Comparison of ENCODE assay signal across 8 mouse cellular contexts in the genomic region with DNA sequence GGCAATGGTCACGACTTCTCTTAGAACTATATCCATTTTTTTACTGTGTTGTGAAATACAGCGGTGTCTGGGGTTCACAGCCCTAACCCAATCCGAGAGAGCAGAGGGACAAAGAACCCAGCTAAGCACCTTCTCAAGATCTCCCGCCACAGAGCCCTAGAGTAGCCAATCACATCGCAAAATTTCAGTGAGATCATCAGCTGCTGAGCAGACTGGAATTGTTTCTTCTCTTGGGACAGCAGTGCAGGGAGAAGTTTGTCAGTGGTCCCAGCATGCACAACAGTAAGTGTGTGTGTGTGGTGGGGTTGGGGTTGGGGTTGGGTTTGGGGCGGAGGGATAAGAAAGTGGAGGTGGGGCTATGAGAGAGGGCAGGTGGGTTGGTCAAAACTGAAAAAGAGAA. TPM values are rescaled to one million over a fixed set of nuclear protein-coding genes. Genes with fewer than 3 reads are reported as not detected.
DNase-seq lines count a peak whose midpoint lies in the region; ATAC-seq and TF ChIP-seq lines count a peak whose summit lies in the region.

No protein-coding gene starts in this region.

- ATAC-seq in forebrain, embryonic 16.5 days, result peak; percentile 90
- peak; percentile 81 for ATAC-seq in liver, postnatal 0 days
- ATAC-seq in neural tube, embryonic 14.5 days (ENCODE audit: low read depth), result peak; percentile 79

- peak overlapping the region; percentile 43; the same call in 1 of the 2 replicates for H3K9ac ChIP-seq in forebrain, embryonic 16.5 days (replicated peaks; ENCODE audit: low read depth, low read length)
- 0 out of 2 replicates have a peak overlapping the region, but pooled peaks have one; percentile 22 for H3K9ac ChIP-seq in liver, postnatal 0 days (replicated peaks)
- no peak overlapping the region for H3K9ac ChIP-seq in neural tube, embryonic 14.5 days (replicated peaks; ENCODE audit: low read depth, low read length)

- H3K27ac ChIP-seq in forebrain, embryonic 16.5 days (ENCODE audit: low read length), result no peak overlapping the region
- H3K27ac ChIP-seq in liver, postnatal 0 days (ENCODE audit: low read depth), result no peak overlapping the region
- no peak overlapping the region for H3K27ac ChIP-seq in neural tube, embryonic 14.5 days (ENCODE audit: low read depth, low read length)

- H3K27me3 ChIP-seq in forebrain, embryonic 16.5 days (replicated peaks; ENCODE audit: control insufficient read depth, insufficient read depth, low read length), result no peaks in the 10 kb centered on the region
- no peaks in the 10 kb centered on the region for H3K27me3 ChIP-seq in liver, postnatal 0 days (ENCODE audit: insufficient read depth, low read length)
- no peaks in the 10 kb centered on the region for H3K27me3 ChIP-seq in neural tube, embryonic 14.5 days (ENCODE audit: control insufficient read depth, insufficient read depth, low read length)

- H3K36me3 ChIP-seq in forebrain, embryonic 16.5 days (ENCODE audit: control insufficient read depth, insufficient read depth), result peaks cover 8% of the 10 kb centered on the region; the same call in 1 of the 2 replicates
- H3K36me3 ChIP-seq in liver, postnatal 0 days (replicated peaks; ENCODE audit: insufficient read depth, low read length), result no peaks in the 10 kb centered on the region
- H3K36me3 ChIP-seq in neural tube, embryonic 14.5 days (ENCODE audit: control insufficient read depth, insufficient read depth, low read length), result peaks cover 8% of the 10 kb centered on the region

- WGBS in forebrain, embryonic 16.5 days, result 1% methylated on average over 6 of the region's 6 CpGs
- WGBS in liver, postnatal 0 days (ENCODE audit: insufficient replicate concordance), result 7% methylated on average over 6 of the region's 6 CpGs
- 2% methylated on average over 6 of the region's 6 CpGs for WGBS in neural tube, embryonic 14.5 days

- H3K4me3 ChIP-seq in forebrain, embryonic 16.5 days (replicated peaks; ENCODE audit: low read length), result peak overlapping the region; percentile 34
- H3K4me3 ChIP-seq in liver, postnatal 0 days (ENCODE audit: low read depth, low read length), result peak overlapping the region; percentile 43
- no peak overlapping the region for H3K4me3 ChIP-seq in neural tube, embryonic 14.5 days (ENCODE audit: low read depth, low read length)

- TF ChIP-seq CTCF in liver, postnatal 0 days (IDR thresholded peaks at IDR 0.05; ENCODE audit: low read depth), result no peak

- TF ChIP-seq EP300 in liver, postnatal 0 days (IDR thresholded peaks at IDR 0.05; ENCODE audit: low read depth), result no peak

- peaks cover 9% of the 10 kb centered on the region for H3K4me1 ChIP-seq in forebrain, embryonic 16.5 days (replicated peaks; ENCODE audit: control insufficient read depth, insufficient read depth, low read length)
- peaks cover 10% of the 10 kb centered on the region for H3K4me1 ChIP-seq in liver, postnatal 0 days (ENCODE audit: insufficient read depth)
- H3K4me1 ChIP-seq in neural tube, embryonic 14.5 days (ENCODE audit: control insufficient read depth, insufficient read depth, low read length), result 0 out of 2 replicates have a peak, but pooled peaks cover 3% of the 10 kb centered on the region

- H3K4me2 ChIP-seq in forebrain, embryonic 16.5 days (ENCODE audit: low read length), result peak overlapping the region; percentile 47
- peak overlapping the region; percentile 70 for H3K4me2 ChIP-seq in liver, postnatal 0 days (ENCODE audit: low read depth, low read length)
- H3K4me2 ChIP-seq in neural tube, embryonic 14.5 days (ENCODE audit: low read depth, low read length), result peak overlapping the region; percentile 24; the same call in 1 of the 2 replicates

- no peaks in the 10 kb centered on the region for H3K9me3 ChIP-seq in forebrain, embryonic 16.5 days (ENCODE audit: control insufficient read depth, low read length)
- no peaks in the 10 kb centered on the region for H3K9me3 ChIP-seq in liver, postnatal 0 days (ENCODE audit: low read length)
- no peaks in the 10 kb centered on the region for H3K9me3 ChIP-seq in neural tube, embryonic 14.5 days (ENCODE audit: control insufficient read depth, low read length)

- DNase-seq in cerebellum, postnatal 14 days, result peak; percentile 55 to 58
- DNase-seq in cerebellum, adult 11-12 months, result no peak
- peak; percentile 12 to 54 for DNase-seq in adrenal gland, postnatal 36 days
- peak; percentile 86 for DNase-seq in hindlimb bud, embryonic 11.5 days (ENCODE audit: extremely low spot score, low read depth, low spot score)
- DNase-seq in liver, postnatal 0 days, result peak; percentile 44
- DNase-seq in urinary bladder, postnatal 36 days (ENCODE audit: low spot score in 2 of 2), result no peak

RNA-seq across cellular contexts. Expression of a gene that starts 0.7 kb away (rescaled TPM):
- 1 to 10 TPM in 1 of 2 experiments, under 1 TPM in 1; 0.53 to 2.1 TPM for total RNA-seq in adrenal gland, postnatal 36 days (2021)
- 3.0 and 4.0 TPM in 2 replicates for polyA plus RNA-seq in forebrain, embryonic 16.5 days (2015; fragmentation: Nextera tagmentation; extraction: Ambion mirVana)
- 4.6 and 4.7 TPM in 2 replicates for polyA plus RNA-seq in liver, postnatal 0 days (2015; fragmentation: Nextera tagmentation; extraction: Ambion mirVana)
- polyA plus RNA-seq in neural tube, embryonic 14.5 days (2014; fragmentation: Nextera tagmentation; extraction: Ambion mirVana), result 1.1 and 2.7 TPM in 2 replicates

RNA-seq across cellular contexts. Expression of a gene that starts 16.4 kb away (rescaled TPM):
- 1 to 10 TPM; 1.6 to 2.8 TPM for total RNA-seq in adrenal gland, postnatal 36 days (2021)
- 12.4 and 14.0 TPM in 2 replicates for polyA plus RNA-seq in forebrain, embryonic 16.5 days (2015; fragmentation: Nextera tagmentation; extraction: Ambion mirVana)
- 16.9 and 21.8 TPM in 2 replicates for polyA plus RNA-seq in liver, postnatal 0 days (2015; fragmentation: Nextera tagmentation; extraction: Ambion mirVana)
- 34.4 and 35.6 TPM in 2 replicates for polyA plus RNA-seq in neural tube, embryonic 14.5 days (2014; fragmentation: Nextera tagmentation; extraction: Ambion mirVana)

RNA-seq across cellular contexts. Expression of a gene that starts 17.5 kb away (rescaled TPM):
- 1 to 10 TPM; 6.8 to 9.3 TPM for total RNA-seq in adrenal gland, postnatal 36 days (2021)
- 33.8 and 47.1 TPM in 2 replicates for polyA plus RNA-seq in forebrain, embryonic 16.5 days (2015; fragmentation: Nextera tagmentation; extraction: Ambion mirVana)
- polyA plus RNA-seq in liver, postnatal 0 days (2015; fragmentation: Nextera tagmentation; extraction: Ambion mirVana), result 0.49 and 0.61 TPM in 2 replicates
- polyA plus RNA-seq in neural tube, embryonic 14.5 days (2014; fragmentation: Nextera tagmentation; extraction: Ambion mirVana), result 151 and 174 TPM in 2 replicates

Comparison
In these comparisons a context has a peak if more than half of its experiments do, and no peak if none do; other contexts are left out.
1. DNase-seq: peak in cerebellum, postnatal 14 days (2 of 2), adrenal gland, postnatal 36 days (2 of 2), hindlimb bud, embryonic 11.5 days (single experiment) and liver, postnatal 0 days (single experiment); none in cerebellum, adult 11-12 months (single experiment) and urinary bladder, postnatal 36 days (0 of 2).
2. RNA of a gene that starts 17.5 kb away (polyA plus RNA-seq): 151 to 174 TPM in neural tube, embryonic 14.5 days and 33.8 to 47.1 TPM in forebrain, embryonic 16.5 days; 0.49 to 0.61 TPM in liver, postnatal 0 days; every median in the first group is over 10 times any median in the second.
3. Peak in every context shown above with its lines, with median percentiles within 50 percentile points of each other: ATAC-seq and H3K4me2 ChIP-seq.